Mouse (Mus musculus) embryonic facial prominence, embryonic 11.5 days (tissue): ENCODE data around the gene Upp2. TPM values are rescaled to one million over a fixed set of nuclear protein-coding genes. Genes with fewer than 3 reads are reported as not detected.

Source experiments
- ATAC-seq: fragments of 200-750 bp; cut with Nextera tagmentation; replicated peaks from 2 replicates; pipeline ENCODE4 v1.8.0; 2017; ENCODE audit warnings: low read depth; ENCODE audit not compliant: insufficient number of reproducible peaks, low FRiP score, low TSS enrichment
- DNase-seq: peaks from one replicate; pipeline ENCODE4 v3.0.0-alpha.2; 2015; ENCODE audit warnings: low spot score
- H3K27ac ChIP-seq: fragments of 300-500 bp; sonication (generic); replicated peaks from 2 replicates; pipeline ENCODE4 v1.5.1; 2014; ENCODE audit warnings: mild to moderate bottlenecking, low read depth, low read length, control low read depth
- H3K27me3 ChIP-seq: fragments of 300-500 bp; sonication (generic); 2 replicates; pipeline ENCODE4 v1.6.1; 2014; ENCODE audit warnings: mild to moderate bottlenecking, low read length, moderate library complexity, mixed read lengths; ENCODE audit not compliant: control insufficient read depth, insufficient read depth
- H3K36me3 ChIP-seq: fragments of 300-500 bp; sonication (generic); replicated peaks from 2 replicates; pipeline ENCODE4 v1.6.1; 2014; ENCODE audit warnings: low read depth, mild to moderate bottlenecking, low read length, moderate library complexity, mixed read lengths; ENCODE audit not compliant: control insufficient read depth, insufficient read depth
- H3K4me1 ChIP-seq: fragments of 300-500 bp; sonication (generic); 2 replicates; pipeline ENCODE4 v1.6.1; 2014; ENCODE audit warnings: low read length, mixed read lengths; ENCODE audit not compliant: control insufficient read depth, insufficient read depth
- H3K4me2 ChIP-seq: fragments of 300-500 bp; sonication (generic); 2 replicates; pipeline ENCODE4 v1.6.1; 2014; ENCODE audit warnings: low read depth, mild to moderate bottlenecking, control low read depth, low read length, moderate library complexity
- H3K4me3 ChIP-seq: fragments of 300-500 bp; sonication (generic); 2 replicates; pipeline ENCODE4 v1.5.1; 2014; ENCODE audit warnings: low read depth, low read length, control low read depth
- H3K9ac ChIP-seq: fragments of 300-500 bp; sonication (generic); replicated peaks from 2 replicates; pipeline ENCODE4 v1.6.1; 2014; ENCODE audit warnings: mild to moderate bottlenecking, control low read depth, low read length
- H3K9me3 ChIP-seq: fragments of 300-500 bp; sonication (generic); replicated peaks from 2 replicates; pipeline ENCODE4 v1.6.1; 2016; ENCODE audit warnings: mild to moderate bottlenecking, low read length, inconsistent platforms, mixed read lengths; ENCODE audit not compliant: control insufficient read depth
- WGBS: fragments of 180-500 bp; shearing (Covaris S2); extraction: QIAGEN DNeasy Blood & Tissue Kit; methylation state at CpG from one replicate; pipeline ENCODE4 v1.1.7; 2014; 5-methylcytosine and 5-hydroxymethylcytosine counted together
- polyA plus RNA-seq: library from polyadenylated mRNA; unstranded; fragments of >200 nt; fragmentation: Nextera tagmentation; extraction: Ambion mirVana; gene quantifications from 2 replicates; pipeline ENCODE4 v1.2.1, GENCODE M21; 2014

The Upp2 gene
- polyA plus RNA-seq, 1 experiment from 2014 or later: 5.0 TPM

GRCm38 (mm10) chr2:58568841-58569645, 1.9 kb downstream of the Upp2 start:
- H3K4me2 ChIP-seq: no peak overlapping the region; the same call in 1 of the 2 replicates
- no peaks in the 10 kb centered on the region for H3K9me3 ChIP-seq
- H3K4me3 ChIP-seq: no peak overlapping the region; the same call in 1 of the 2 replicates
- DNase-seq: no peak
- H3K27me3 ChIP-seq: no peaks in the 10 kb centered on the region
- no peaks in the 10 kb centered on the region; the same call in 1 of the 2 replicates for H3K4me1 ChIP-seq
- whole genome bisulfite sequencing: 79% methylated on average over 4 of the region's 4 CpGs
- no peak overlapping the region for H3K27ac ChIP-seq
- no peak for ATAC-seq
- H3K9ac ChIP-seq: no peak overlapping the region; the same call in 1 of the 2 replicates
- H3K36me3 ChIP-seq: no peaks in the 10 kb centered on the region

- H3K4me2 ChIP-seq: no peak overlapping the region
- 85% methylated on average over 2 of the region's 2 CpGs for WGBS
- H3K9me3 ChIP-seq: no peaks in the 10 kb centered on the region
- DNase-seq (no peak), ATAC-seq (no peak)
- no peaks in the 10 kb centered on the region for H3K27me3 ChIP-seq
- no peak overlapping the region for H3K9ac ChIP-seq
- H3K4me1 ChIP-seq: no peaks in the 10 kb centered on the region
- H3K36me3 ChIP-seq: no peaks in the 10 kb centered on the region
- no peak overlapping the region for H3K4me3 ChIP-seq
- no peak overlapping the region for H3K27ac ChIP-seq
These were observed 7.1 kb downstream of the Upp2 start for GRCm38 (mm10) chr2:58574167-58574566.

GRCm38 (mm10) chr2:58586311-58586710, 19.2 kb downstream of the Upp2 start:
- DNase-seq: peak; percentile 14
- WGBS: 58% methylated on average over 10 of the region's 10 CpGs

GRCm38 (mm10) chr2:58589637-58590036, 22.5 kb downstream of the Upp2 start:
- Histone ChIP-seq H3K4me3 (no peak overlapping the region), H3K36me3 (no peaks in the 10 kb centered on the region), H3K4me2 (no peak overlapping the region), H3K9me3 (no peaks in the 10 kb centered on the region), H3K27me3 (no peaks in the 10 kb centered on the region), H3K27ac (no peak overlapping the region), H3K4me1 (no peaks in the 10 kb centered on the region), H3K9ac (no peak overlapping the region)
- WGBS: 80% methylated on average over 4 of the region's 4 CpGs
- DNase-seq (no peak), ATAC-seq (no peak)

More at GRCm38 (mm10) chr2:58586311-58586710, 19.2 kb downstream of the Upp2 start:
- Histone ChIP-seq H3K9me3 (no peaks in the 10 kb centered on the region), H3K36me3 (no peaks in the 10 kb centered on the region), H3K9ac (no peak overlapping the region), H3K4me3 (no peak overlapping the region), H3K4me2 (no peak overlapping the region), H3K4me1 (no peaks in the 10 kb centered on the region), H3K27ac (no peak overlapping the region), H3K27me3 (no peaks in the 10 kb centered on the region)
- ATAC-seq: no peak

DNA sequence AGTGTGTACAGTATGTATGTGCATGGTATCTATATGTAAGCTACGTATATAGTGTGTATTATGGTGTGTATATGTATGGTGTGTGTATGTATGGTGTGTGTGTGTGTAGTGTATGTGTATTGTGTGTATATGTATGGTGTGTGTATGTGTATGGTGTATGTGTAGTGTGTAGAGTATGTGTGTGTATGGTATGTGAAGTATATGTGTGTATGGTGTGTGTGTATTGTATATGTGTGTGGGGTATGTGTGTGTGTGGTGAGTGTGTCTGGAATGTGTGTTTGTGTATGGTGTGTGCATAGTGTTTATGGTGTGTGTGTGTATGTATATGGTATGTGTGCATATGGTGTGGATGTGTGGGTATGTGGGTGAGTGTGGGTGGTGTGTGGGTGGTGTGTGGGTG, 23.0 kb downstream of the Upp2 start:
- Histone ChIP-seq H3K4me3 (no peak overlapping the region), H3K27ac (no peak overlapping the region), H3K4me2 (no peak overlapping the region), H3K27me3 (no peaks in the 10 kb centered on the region), H3K9me3 (no peaks in the 10 kb centered on the region), H3K4me1 (no peaks in the 10 kb centered on the region), H3K36me3 (no peaks in the 10 kb centered on the region), H3K9ac (no peak overlapping the region)
- no peak for DNase-seq
- 91% methylated on average over 1 of the region's 1 CpGs for WGBS
- ATAC-seq: 0 out of 2 replicates have a peak, but pooled peaks have one; percentile 44

GRCm38 (mm10) chr2:58595350-58595749, 28.3 kb downstream of the Upp2 start:
- ATAC-seq (no peak), DNase-seq (peak; percentile 26)
- no peaks in the 10 kb centered on the region for H3K36me3 ChIP-seq

DNA sequence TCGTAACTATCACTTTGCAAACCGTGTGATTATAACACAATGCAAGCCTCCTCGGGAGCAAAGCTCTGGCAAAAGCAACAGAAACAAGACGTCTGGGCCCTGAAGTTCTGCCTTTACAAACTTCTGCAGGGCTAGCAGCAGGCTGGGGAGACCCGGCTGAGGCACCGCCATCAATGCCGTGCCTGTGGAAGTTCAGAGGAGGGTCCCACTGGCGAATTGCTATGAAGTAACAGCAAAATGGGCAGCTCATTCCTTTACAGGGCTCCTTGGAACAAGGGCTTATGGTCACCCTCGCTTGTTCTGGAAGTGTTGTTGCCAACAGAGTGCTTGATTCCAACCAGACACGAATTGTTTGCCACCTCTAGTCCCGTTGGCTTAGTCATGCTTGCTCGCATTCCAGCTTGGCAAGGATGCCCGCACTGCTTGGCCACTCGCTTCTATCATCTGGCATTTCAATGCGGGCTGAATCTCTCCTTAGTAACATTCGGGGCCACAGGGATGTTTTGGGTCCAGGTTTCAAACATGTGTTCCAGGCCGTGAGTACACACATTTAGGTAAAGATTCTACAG, 29.8 kb downstream of the Upp2 start:
- no peak overlapping the region for H3K27ac ChIP-seq
- ATAC-seq (no peak), DNase-seq (no peak)
- WGBS: 87% methylated on average over 17 of the region's 17 CpGs
- no peak overlapping the region for H3K9ac ChIP-seq
- no peaks in the 10 kb centered on the region for H3K9me3 ChIP-seq
- no peaks in the 10 kb centered on the region for H3K4me1 ChIP-seq
- H3K36me3 ChIP-seq: no peaks in the 10 kb centered on the region
- H3K4me2 ChIP-seq: no peak overlapping the region
- H3K4me3 ChIP-seq: no peak overlapping the region
- H3K27me3 ChIP-seq: no peaks in the 10 kb centered on the region

More at GRCm38 (mm10) chr2:58595350-58595749, 28.3 kb downstream of the Upp2 start:
- no peaks in the 10 kb centered on the region for H3K27me3 ChIP-seq
- H3K4me3 ChIP-seq: no peak overlapping the region
- H3K27ac ChIP-seq: 0 out of 2 replicates have a peak overlapping the region, but pooled peaks have one; percentile 11
- H3K9me3 ChIP-seq: no peaks in the 10 kb centered on the region
- 43% methylated on average over 9 of the region's 9 CpGs for WGBS
- no peak overlapping the region for H3K4me2 ChIP-seq
- H3K9ac ChIP-seq: no peak overlapping the region; the same call in 1 of the 2 replicates
- H3K4me1 ChIP-seq: no peaks in the 10 kb centered on the region

DNA sequence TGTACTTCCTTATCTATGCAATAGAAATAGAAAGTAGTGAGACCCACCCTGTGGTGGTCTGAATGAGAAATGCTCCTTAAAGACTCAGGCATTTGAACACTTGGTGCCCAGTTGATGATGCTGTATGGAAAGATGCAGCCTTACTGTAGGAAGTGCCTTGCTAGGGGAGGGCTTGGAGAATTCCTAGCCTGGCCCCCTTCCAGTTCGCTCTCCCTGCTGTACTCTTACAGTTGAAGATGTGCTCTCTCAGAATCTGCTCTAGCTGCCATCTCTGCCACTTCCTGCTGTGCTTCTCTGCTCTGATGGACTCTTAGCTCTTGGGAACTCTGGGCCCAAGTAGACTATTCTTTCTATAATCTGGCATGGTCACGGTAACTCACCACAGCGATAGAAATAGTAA, 30.5 kb downstream of the Upp2 start:
- DNase-seq: no peak
- 94% methylated on average over 3 of the region's 3 CpGs for WGBS

More for the DNA sequence above, 30.5 kb downstream of the Upp2 start:
- Histone ChIP-seq H3K4me1 (no peaks in the 10 kb centered on the region), H3K36me3 (no peaks in the 10 kb centered on the region), H3K9me3 (no peaks in the 10 kb centered on the region), H3K27me3 (no peaks in the 10 kb centered on the region), H3K9ac (no peak overlapping the region), H3K27ac (no peak overlapping the region), H3K4me3 (no peak overlapping the region), H3K4me2 (no peak overlapping the region)
- ATAC-seq: no peak
